Mouse (Mus musculus): Measurements from ENCODE around the gene Lbp.

Gene Lbp

GRCm38 (mm10) chr2:158313089-158313488 is 6.8 kb downstream of the Lbp start:
- no peak for DNase-seq (ENCODE audit: low spot score in 2 of 2)

DNA sequence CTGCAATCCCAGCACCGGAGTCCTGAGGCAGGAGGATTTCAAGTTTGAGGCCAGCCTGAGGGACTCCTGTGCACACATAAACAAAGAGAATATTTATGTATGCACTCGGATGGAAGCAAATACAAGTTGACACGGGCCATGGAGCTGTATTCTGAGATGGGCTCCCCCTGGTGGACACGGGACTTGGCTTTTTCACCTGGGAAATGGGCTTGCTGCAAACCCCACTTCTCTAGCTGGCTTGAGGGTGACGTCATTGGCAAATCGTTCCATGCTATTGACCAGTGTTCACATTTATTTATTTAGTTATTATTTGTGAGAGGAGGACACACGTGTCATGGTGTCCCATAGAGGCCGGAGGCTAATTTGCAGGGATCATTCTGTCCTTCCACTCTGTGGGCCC is 10.1 kb downstream of the Lbp start:
- no peak for DNase-seq (ENCODE audit: low spot score in 2 of 2)

- peak; percentile 37 to 71 for DNase-seq (ENCODE audit: low spot score in 2 of 2)
These were observed 10.7 kb downstream of the Lbp start for GRCm38 (mm10) chr2:158317026-158317425.

- DNase-seq (ENCODE audit: low spot score in 2 of 2): no peak
These were observed 15.3 kb downstream of the Lbp start for GRCm38 (mm10) chr2:158321596-158321995.

GRCm38 (mm10) chr2:158322845-158323244 is 16.6 kb downstream of the Lbp start:
- DNase-seq (ENCODE audit: low spot score in 2 of 2): no peak

GRCm38 (mm10) chr2:158324531-158325190 is 18.4 kb downstream of the Lbp start:
- no peak for DNase-seq (ENCODE audit: low spot score in 2 of 2)

DNA sequence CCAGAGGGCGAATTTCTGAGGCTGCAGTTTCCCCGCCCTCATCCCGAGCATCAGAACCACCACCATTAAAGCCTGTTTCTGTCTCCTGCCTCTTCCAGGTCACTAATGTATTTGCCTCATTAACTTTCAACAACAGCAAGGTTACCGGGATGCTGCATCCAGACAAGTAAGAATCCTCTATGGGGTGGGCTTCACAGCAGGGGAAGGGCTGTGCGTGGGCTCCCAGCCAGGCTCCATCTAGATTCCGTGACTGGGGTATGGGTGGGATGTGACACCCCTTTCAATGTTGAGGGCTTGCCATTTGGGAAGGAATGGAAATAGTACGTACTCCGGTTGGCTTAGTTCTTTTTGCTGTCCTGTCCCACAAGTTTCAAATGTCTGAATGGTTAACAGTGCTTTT is 19.3 kb downstream of the Lbp start:
- no peak for DNase-seq (ENCODE audit: low spot score in 2 of 2)

GRCm38 (mm10) chr2:158334356-158334755 is 28.1 kb downstream of the Lbp start:
- no peak for DNase-seq (ENCODE audit: low spot score in 2 of 2)

GRCm38 (mm10) chr2:158337698-158338097 is 31.4 kb downstream of the Lbp start:
- no peak for DNase-seq (ENCODE audit: low spot score in 2 of 2)

- DNase-seq (ENCODE audit: low spot score in 2 of 2): no peak
These were observed 33.8 kb downstream of the Lbp start for GRCm38 (mm10) chr2:158339948-158340564.

GRCm38 (mm10) chr2:158341324-158341723 is 35.0 kb downstream of the Lbp start:
- DNase-seq (ENCODE audit: low spot score in 2 of 2): no peak

GRCm38 (mm10) chr2:158343495-158343894 is 37.2 kb downstream of the Lbp start:
- DNase-seq (ENCODE audit: low spot score in 2 of 2): no peak

- DNase-seq (ENCODE audit: low spot score in 2 of 2): no peak
These were observed 40.2 kb downstream of the Lbp start for GRCm38 (mm10) chr2:158346467-158346866.

GRCm38 (mm10) chr2:158347868-158348267 is 41.6 kb downstream of the Lbp start:
- peak in 1 of 2 experiments; percentile 31 for DNase-seq (ENCODE audit: low spot score in 2 of 2)

- no peak for DNase-seq (ENCODE audit: low spot score in 2 of 2)
These were observed 46.7 kb downstream of the Lbp start for GRCm38 (mm10) chr2:158352801-158353520.

GRCm38 (mm10) chr2:158354348-158355114 is 48.2 kb downstream of the Lbp start:
- DNase-seq (ENCODE audit: low spot score in 2 of 2): no peak

DNA sequence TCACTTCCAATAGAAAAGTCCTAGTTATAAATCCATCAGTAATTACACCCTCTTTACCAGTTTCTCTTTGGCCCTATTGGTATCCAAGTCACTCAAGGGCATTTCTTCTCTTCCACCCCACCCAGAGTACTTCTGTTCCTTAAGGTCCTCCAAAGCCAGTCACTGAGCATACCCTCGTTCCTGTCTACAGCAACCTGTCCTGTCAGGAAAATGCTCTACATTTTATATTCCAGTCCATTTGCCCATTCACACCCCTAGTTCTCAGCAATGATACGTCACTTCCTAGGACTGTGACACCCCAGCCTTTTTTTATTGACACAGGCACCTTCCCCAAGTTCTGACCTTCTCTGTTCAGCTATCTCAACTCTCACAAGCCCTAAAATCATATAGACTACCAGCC is 48.9 kb downstream of the Lbp start:
- DNase-seq (ENCODE audit: low spot score in 2 of 2): no peak

- DNase-seq (ENCODE audit: low spot score in 2 of 2): no peak
These were observed 49.8 kb downstream of the Lbp start for GRCm38 (mm10) chr2:158356121-158356520.

DNA sequence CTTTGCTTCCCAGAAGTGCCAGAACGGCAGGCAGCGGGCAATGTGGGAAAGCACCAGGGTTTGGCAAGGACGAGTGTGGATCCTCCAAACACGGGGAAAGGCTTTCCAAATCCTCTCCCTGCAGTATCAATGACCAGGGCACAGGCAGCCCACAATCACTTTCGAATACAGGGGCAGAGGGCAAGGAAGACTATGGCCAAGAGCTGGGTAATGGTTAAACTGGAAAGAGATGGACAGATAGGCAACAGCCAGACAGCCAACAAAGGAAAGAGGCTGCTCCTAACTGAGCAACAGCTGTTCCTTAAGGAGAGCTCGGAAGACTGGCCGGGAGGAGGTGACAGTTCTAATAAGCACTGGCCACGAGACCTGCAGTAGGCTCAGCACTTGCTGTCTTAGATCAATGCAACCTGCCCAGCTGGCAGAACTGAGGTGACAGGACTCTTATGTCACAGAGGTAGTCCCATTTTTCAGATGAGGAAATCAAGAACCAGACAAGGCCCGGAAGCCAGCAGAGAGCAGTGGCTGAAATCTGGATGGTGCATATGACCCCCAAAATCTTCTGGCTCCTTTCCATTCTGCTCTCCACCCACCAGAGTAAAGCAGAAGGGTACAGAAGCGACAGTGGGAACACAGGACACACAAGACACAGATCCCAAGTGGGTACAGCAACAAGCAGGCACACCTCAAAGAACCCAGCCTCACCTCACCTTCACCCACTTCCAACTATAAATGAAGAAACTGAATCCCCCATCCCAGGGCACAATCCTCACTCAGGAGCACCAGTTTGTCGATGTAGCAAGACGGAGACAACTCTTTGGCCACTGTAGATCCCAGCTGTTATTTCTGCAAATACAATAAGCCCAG is 53.7 kb downstream of the Lbp start:
- no peak for DNase-seq (ENCODE audit: low spot score in 2 of 2)

DNA sequence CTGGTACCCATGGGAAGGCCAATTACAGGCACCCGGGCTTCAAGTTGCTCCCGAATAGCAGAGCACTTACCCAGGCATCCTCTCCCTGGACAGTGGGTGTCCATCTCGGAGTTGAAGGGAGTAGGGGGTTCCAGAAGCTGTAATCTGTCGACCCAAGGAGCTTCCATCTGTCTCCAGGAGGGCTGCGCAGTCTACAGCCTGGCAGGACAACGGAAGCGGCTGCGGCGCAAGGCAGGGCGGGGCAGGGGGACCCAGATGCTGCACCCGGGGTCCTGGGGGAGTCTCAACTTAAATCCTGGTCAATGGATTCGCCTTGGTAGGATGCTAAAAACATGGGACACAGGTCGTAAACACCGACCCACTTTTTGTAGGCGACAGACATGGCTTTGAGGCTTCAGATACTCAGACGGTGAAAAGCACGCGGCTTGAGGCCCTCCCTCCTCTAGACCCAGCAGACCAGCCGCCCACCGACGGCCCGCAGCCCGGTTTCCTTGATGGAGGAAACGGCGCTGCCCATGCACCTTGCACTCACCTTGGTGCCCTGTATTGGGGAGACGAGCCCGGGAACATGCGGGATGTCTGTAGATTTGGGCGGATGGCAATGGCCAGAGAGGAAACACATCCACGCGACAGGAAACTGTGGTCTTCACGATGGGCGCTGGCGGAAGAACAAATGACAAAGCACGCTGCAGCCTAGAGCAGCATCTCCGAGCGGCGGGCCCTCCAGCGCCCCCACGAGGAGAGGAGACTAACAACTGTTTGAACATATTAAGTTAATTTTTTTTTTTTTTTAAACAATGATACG is 54.8 kb downstream of the Lbp start:
- DNase-seq (ENCODE audit: low spot score in 2 of 2): peak; percentile 78 to 88
